Mouse (Mus musculus): ENCODE data around the gene Cse1l. TPM values are rescaled to one million over a fixed set of nuclear protein-coding genes. Genes with fewer than 3 reads are reported as not detected.

The Cse1l gene
- 139 TPM in 2 replicates for polyA plus RNA-seq (2014; fragmentation: Nextera tagmentation; extraction: Ambion mirVana)

DNA sequence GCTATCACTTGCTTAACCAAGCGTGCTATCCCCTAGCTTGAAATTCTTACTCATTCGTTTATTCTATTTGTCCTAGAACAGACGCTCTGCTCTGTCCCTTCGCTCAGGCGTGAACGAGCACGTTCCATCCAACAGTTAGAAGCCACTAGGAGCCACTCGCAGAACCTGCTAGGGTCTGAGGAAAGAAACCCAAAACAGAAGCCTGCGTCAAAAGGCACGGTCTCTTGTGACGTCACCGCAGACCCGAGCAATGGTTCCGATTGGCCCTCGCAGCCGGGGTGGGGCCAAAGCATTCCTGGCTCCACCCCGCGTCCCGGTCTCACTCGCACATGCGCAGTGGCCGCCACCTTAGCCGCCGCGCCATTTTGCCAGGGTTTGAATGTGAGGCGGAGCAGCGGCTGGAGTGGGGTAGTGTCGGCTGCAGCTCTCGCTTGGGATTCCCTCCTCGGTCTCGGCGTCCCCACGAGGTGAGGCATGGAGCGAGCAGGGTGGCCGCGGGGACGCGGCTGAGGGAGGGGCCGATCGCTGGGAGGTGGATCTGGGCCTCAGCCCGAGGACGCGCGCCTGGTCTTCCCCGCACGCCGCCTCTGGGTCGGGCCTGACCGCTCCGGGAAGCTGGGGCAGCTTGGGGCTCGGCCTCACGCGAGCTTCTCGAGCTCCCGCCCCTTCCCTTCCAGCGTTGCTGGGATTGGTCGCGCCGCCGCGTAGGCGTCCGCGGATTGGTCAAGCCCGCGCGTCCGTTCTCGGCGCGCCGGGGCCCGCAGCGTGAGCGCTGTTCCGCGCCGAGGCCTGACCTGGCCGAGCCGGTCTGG is at the start of gene Cse1l:
Gene Cse1l (plus strand): TSS at position 330 of the 812 bp plus-strand sequence.
- Histone ChIP-seq H3K4me3 (ENCODE audit: low read depth, low read length) (peak within 1 kb of the TSS; percentile 74), H3K27ac (ENCODE audit: low read length) (peak within 1 kb of the TSS; percentile 98), H3K36me3 (ENCODE audit: control insufficient read depth, insufficient read depth, low read length) (peaks cover 5% of the 10 kb centered on the region; the same call in 1 of the 2 replicates), H3K9me3 (ENCODE audit: control insufficient read depth, low read depth, low read length) (no peaks in the 10 kb centered on the region), H3K9ac (replicated peaks; ENCODE audit: low read depth, low read length) (peak within 1 kb of the TSS; percentile 88), H3K27me3 (ENCODE audit: control insufficient read depth, insufficient read depth, low read length) (no peaks in the 10 kb centered on the region), H3K4me1 (ENCODE audit: control insufficient read depth, insufficient read depth, low read length) (peaks cover 8% of the 10 kb centered on the region), H3K4me2 (replicated peaks; ENCODE audit: low read depth, low read length) (peak within 1 kb of the TSS; percentile 80)
- peak; percentile 98 for ATAC-seq (ENCODE audit: insufficient number of reproducible peaks, insufficient read depth, low FRiP score, low read depth)
- WGBS, result under 1% methylated on average over 66 of the region's 80 CpGs

DNA sequence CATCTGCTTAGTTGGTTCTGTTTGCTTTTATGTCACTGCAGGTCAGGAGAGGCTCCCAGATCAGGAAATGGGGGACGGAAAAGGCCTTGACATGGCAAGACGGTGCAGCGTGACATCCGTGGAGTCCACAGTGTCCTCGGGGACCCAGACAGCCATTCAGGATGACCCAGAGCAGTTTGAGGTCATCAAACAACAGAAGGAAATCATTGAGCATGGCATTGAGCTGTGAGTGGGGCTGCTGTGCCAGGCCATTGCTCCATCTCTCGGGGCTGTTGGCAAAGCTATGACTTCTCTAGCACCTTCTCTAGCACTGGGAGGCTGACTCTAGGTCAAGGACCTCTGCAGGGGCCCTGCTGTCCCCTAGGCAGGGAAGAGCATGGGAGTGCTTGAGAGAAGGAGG is 49.5 kb upstream of the Cse1l start:
- Histone ChIP-seq H3K4me3 (ENCODE audit: low read depth, low read length) (no peak overlapping the region), H3K27ac (ENCODE audit: low read length) (no peak overlapping the region), H3K9me3 (ENCODE audit: control insufficient read depth, low read depth, low read length) (no peaks in the 10 kb centered on the region), H3K9ac (replicated peaks; ENCODE audit: low read depth, low read length) (no peak overlapping the region), H3K4me2 (replicated peaks; ENCODE audit: low read depth, low read length) (no peak overlapping the region), H3K4me1 (ENCODE audit: control insufficient read depth, insufficient read depth, low read length) (no peaks in the 10 kb centered on the region), H3K27me3 (ENCODE audit: control insufficient read depth, insufficient read depth, low read length) (no peaks in the 10 kb centered on the region), H3K36me3 (ENCODE audit: control insufficient read depth, insufficient read depth, low read length) (peaks cover 28% of the 10 kb centered on the region)
- ATAC-seq (ENCODE audit: insufficient number of reproducible peaks, insufficient read depth, low FRiP score, low read depth), result no peak
- WGBS, result 92% methylated on average over 6 of the region's 6 CpGs

DNA sequence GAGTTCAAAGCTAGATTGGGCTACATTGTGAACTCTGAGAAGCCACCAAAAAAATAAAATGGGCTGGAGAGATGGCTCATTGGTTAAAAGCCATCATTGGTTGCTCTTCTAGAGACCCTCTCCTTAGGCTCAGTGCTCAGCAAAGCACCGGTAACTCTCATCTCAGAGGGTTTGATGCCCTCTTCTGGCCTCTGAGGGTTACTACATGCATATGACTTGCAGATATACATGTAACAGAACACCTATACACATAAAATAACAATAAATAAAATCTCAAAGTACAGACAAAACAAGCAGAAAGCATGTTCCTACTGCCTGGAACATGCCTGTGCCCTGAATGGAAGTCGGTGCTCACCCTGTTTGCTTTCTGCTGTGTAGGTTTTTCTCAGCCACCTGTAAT is 48.7 kb upstream of the Cse1l start:
- H3K9me3 ChIP-seq (ENCODE audit: control insufficient read depth, low read depth, low read length), result no peaks in the 10 kb centered on the region
- H3K9ac ChIP-seq (replicated peaks; ENCODE audit: low read depth, low read length), result no peak overlapping the region
- H3K27ac ChIP-seq (ENCODE audit: low read length), result no peak overlapping the region
- H3K36me3 ChIP-seq (ENCODE audit: control insufficient read depth, insufficient read depth, low read length), result peaks cover 27% of the 10 kb centered on the region
- ATAC-seq (ENCODE audit: insufficient number of reproducible peaks, insufficient read depth, low FRiP score, low read depth), result no peak
- H3K4me3 ChIP-seq (ENCODE audit: low read depth, low read length), result no peak overlapping the region
- H3K4me1 ChIP-seq (ENCODE audit: control insufficient read depth, insufficient read depth, low read length), result no peaks in the 10 kb centered on the region
- H3K4me2 ChIP-seq (replicated peaks; ENCODE audit: low read depth, low read length), result no peak overlapping the region
- H3K27me3 ChIP-seq (ENCODE audit: control insufficient read depth, insufficient read depth, low read length), result no peaks in the 10 kb centered on the region
- WGBS, result 89% methylated on average over 2 of the region's 2 CpGs

DNA sequence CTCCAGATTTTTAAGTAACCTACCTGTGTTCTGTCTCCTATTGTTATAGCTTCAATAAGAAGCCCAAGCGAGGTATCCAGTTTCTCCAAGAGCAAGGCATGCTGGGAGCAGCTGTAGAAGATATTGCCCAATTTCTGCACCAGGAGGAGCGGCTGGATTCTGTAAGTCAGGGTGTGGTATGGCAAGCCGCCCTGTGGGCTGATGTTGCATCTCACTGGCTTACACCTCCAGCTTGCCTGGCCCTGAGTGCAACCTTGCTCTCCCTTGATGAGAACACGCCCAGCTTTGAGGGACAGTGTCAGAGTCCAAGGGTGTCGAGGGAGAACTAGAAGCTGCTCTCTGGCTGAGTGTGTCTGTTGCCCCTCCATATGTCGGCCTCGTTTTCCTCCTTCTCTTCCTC is 46.6 kb upstream of the Cse1l start:
- Histone ChIP-seq H3K36me3 (ENCODE audit: control insufficient read depth, insufficient read depth, low read length) (peaks cover 22% of the 10 kb centered on the region), H3K9me3 (ENCODE audit: control insufficient read depth, low read depth, low read length) (no peaks in the 10 kb centered on the region), H3K4me1 (ENCODE audit: control insufficient read depth, insufficient read depth, low read length) (no peaks in the 10 kb centered on the region), H3K27me3 (ENCODE audit: control insufficient read depth, insufficient read depth, low read length) (no peaks in the 10 kb centered on the region), H3K9ac (replicated peaks; ENCODE audit: low read depth, low read length) (no peak overlapping the region), H3K4me3 (ENCODE audit: low read depth, low read length) (no peak overlapping the region), H3K27ac (ENCODE audit: low read length) (no peak overlapping the region), H3K4me2 (replicated peaks; ENCODE audit: low read depth, low read length) (no peak overlapping the region)
- WGBS, result 80% methylated on average over 7 of the region's 7 CpGs
- no peak for ATAC-seq (ENCODE audit: insufficient number of reproducible peaks, insufficient read depth, low FRiP score, low read depth)

DNA sequence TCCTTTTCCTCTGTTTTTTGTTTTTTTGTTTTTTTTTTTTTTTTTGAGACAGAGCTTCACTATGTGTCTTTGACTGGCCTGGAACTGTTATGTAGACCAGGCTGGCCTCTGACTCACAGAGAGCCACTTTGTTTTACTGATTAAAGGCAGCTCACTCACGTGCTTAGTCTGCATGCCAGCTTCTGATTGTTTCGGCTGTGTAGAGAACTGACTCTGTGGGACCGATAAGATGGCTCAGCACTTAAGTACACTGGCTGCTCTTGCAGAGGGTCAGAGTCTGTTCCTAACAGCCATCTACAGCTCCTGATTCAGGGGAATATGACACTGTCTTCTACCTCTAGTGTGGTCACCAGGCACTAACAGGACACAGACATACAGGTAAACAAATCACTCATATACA is 43.3 kb upstream of the Cse1l start:
- no peaks in the 10 kb centered on the region for H3K4me1 ChIP-seq (ENCODE audit: control insufficient read depth, insufficient read depth, low read length)
- ATAC-seq (ENCODE audit: insufficient number of reproducible peaks, insufficient read depth, low FRiP score, low read depth), result no peak
- peaks cover 39% of the 10 kb centered on the region for H3K36me3 ChIP-seq (ENCODE audit: control insufficient read depth, insufficient read depth, low read length)
- H3K4me2 ChIP-seq (replicated peaks; ENCODE audit: low read depth, low read length), result no peak overlapping the region
- H3K4me3 ChIP-seq (ENCODE audit: low read depth, low read length), result no peak overlapping the region
- no peaks in the 10 kb centered on the region for H3K27me3 ChIP-seq (ENCODE audit: control insufficient read depth, insufficient read depth, low read length)
- H3K9ac ChIP-seq (replicated peaks; ENCODE audit: low read depth, low read length), result no peak overlapping the region
- 69% methylated on average over 3 of the region's 3 CpGs for WGBS
- H3K27ac ChIP-seq (ENCODE audit: low read length), result no peak overlapping the region
- no peaks in the 10 kb centered on the region for H3K9me3 ChIP-seq (ENCODE audit: control insufficient read depth, low read depth, low read length)

DNA sequence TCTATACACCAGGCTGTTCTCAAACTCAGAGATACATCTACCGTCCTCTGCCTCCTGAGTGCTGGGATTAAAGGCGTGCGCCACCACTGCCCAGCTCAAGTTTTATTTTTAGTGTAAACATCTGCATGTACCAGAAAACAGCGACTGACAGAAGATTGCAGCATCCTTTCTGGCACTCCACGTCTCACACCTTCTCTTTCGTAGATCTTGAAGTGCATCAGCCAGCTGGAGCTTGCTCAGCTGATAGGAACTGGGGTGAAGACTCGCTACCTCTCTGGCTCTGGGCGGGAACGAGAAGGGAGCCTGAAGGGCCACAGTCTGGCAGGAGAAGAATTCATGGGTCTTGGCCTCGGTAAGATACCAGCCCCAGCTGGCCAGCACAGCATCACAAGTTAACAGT is 40.4 kb upstream of the Cse1l start:
- Histone ChIP-seq H3K4me1 (ENCODE audit: control insufficient read depth, insufficient read depth, low read length) (no peaks in the 10 kb centered on the region), H3K27ac (ENCODE audit: low read length) (no peak overlapping the region), H3K4me2 (replicated peaks; ENCODE audit: low read depth, low read length) (no peak overlapping the region), H3K9me3 (ENCODE audit: control insufficient read depth, low read depth, low read length) (no peaks in the 10 kb centered on the region), H3K9ac (replicated peaks; ENCODE audit: low read depth, low read length) (no peak overlapping the region), H3K4me3 (ENCODE audit: low read depth, low read length) (no peak overlapping the region), H3K27me3 (ENCODE audit: control insufficient read depth, insufficient read depth, low read length) (no peaks in the 10 kb centered on the region), H3K36me3 (ENCODE audit: control insufficient read depth, insufficient read depth, low read length) (peaks cover 36% of the 10 kb centered on the region)
- no peak for ATAC-seq (ENCODE audit: insufficient number of reproducible peaks, insufficient read depth, low FRiP score, low read depth)
- WGBS, result 85% methylated on average over 10 of the region's 10 CpGs

DNA sequence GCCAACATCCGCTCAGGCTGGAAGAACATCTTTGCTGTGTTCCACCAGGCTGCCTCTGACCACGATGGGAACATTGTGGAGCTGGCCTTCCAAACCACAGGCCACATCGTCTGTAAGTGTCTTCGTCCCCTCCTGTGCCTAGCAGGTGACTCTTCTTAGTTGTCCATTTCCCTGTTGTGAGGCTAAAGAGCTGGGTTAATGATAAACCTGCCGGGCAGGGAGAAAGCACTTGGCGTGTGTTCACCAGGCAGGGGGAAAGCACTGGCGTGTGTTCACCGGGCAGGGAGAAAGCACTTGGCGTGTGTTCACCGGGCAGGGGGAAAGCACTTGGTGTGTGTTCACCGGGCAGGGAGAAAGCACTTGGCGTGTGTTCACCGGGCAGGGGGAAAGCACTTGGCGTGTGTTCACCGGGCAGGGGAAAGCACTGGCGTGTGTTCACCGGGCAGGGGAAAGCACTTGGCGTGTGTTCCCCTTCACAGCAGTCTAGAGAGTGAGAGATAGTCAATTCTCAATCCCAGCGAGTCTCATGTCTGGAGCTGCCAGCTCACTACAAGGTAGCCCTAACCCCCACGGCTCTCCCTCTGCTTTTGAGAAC is 35.5 kb upstream of the Cse1l start:
- ATAC-seq (ENCODE audit: insufficient number of reproducible peaks, insufficient read depth, low FRiP score, low read depth), result no peak
- no peak overlapping the region for H3K27ac ChIP-seq (ENCODE audit: low read length)
- H3K9me3 ChIP-seq (ENCODE audit: control insufficient read depth, low read depth, low read length), result no peaks in the 10 kb centered on the region
- no peak overlapping the region for H3K4me2 ChIP-seq (replicated peaks; ENCODE audit: low read depth, low read length)
- H3K27me3 ChIP-seq (ENCODE audit: control insufficient read depth, insufficient read depth, low read length), result no peaks in the 10 kb centered on the region
- H3K4me3 ChIP-seq (ENCODE audit: low read depth, low read length), result no peak overlapping the region
- peaks cover 34% of the 10 kb centered on the region for H3K36me3 ChIP-seq (ENCODE audit: control insufficient read depth, insufficient read depth, low read length)
- H3K4me1 ChIP-seq (ENCODE audit: control insufficient read depth, insufficient read depth, low read length), result no peaks in the 10 kb centered on the region
- 86% methylated on average over 20 of the region's 20 CpGs for WGBS
- no peak overlapping the region for H3K9ac ChIP-seq (replicated peaks; ENCODE audit: low read depth, low read length)

DNA sequence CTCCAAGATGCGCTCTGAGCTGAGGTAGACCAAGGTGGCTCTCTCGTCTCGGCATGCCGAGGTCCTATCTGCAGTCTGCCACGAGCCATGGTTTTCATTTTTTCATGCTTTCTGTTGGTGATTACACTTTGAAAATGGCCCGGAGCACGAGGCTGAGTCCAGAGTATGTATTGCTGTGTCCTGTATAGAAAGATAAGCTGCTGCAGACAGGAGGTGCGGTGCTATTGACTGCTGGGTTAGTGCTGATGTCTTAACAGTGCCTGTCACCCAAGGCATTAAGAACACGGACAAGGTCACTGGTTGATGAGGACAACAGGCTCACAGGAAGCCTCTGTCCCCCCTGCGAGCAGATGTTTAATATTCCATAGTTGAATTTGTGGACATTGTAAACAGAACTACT is 34.9 kb upstream of the Cse1l start:
- H3K27me3 ChIP-seq (ENCODE audit: control insufficient read depth, insufficient read depth, low read length), result no peaks in the 10 kb centered on the region
- no peaks in the 10 kb centered on the region for H3K9me3 ChIP-seq (ENCODE audit: control insufficient read depth, low read depth, low read length)
- H3K4me2 ChIP-seq (replicated peaks; ENCODE audit: low read depth, low read length), result no peak overlapping the region
- peaks cover 29% of the 10 kb centered on the region for H3K36me3 ChIP-seq (ENCODE audit: control insufficient read depth, insufficient read depth, low read length)
- no peak overlapping the region for H3K9ac ChIP-seq (replicated peaks; ENCODE audit: low read depth, low read length)
- 87% methylated on average over 10 of the region's 10 CpGs for WGBS
- no peak overlapping the region for H3K4me3 ChIP-seq (ENCODE audit: low read depth, low read length)
- no peak for ATAC-seq (ENCODE audit: insufficient number of reproducible peaks, insufficient read depth, low FRiP score, low read depth)
- H3K27ac ChIP-seq (ENCODE audit: low read length), result no peak overlapping the region
- no peaks in the 10 kb centered on the region for H3K4me1 ChIP-seq (ENCODE audit: control insufficient read depth, insufficient read depth, low read length)

Data from stomach, embryonic 14.5 days (tissue).